Mouse (Mus musculus) adrenal gland, postnatal 4 days (tissue): ENCODE measurements around the gene Parvb. TPM values are rescaled to one million over a fixed set of nuclear protein-coding genes. Genes with fewer than 3 reads are reported as not detected.

Experiments used
- DNase-seq, 2 experiments: peaks; one replicate each; pipeline ENCODE4 v3.0.0; 2021 to 2022; ENCODE audit warnings: low spot score in 2 of 2, mixed read lengths in 2 of 2
- total RNA-seq, 2 experiments: library from RNA; stranded (reverse); gene quantifications; 2 replicates each; pipeline ENCODE4 v1.2.3; 2021

Parvb gene
- total RNA-seq, 2 experiments from 2014 or later = 44.6 to 45.9 TPM

DNA sequence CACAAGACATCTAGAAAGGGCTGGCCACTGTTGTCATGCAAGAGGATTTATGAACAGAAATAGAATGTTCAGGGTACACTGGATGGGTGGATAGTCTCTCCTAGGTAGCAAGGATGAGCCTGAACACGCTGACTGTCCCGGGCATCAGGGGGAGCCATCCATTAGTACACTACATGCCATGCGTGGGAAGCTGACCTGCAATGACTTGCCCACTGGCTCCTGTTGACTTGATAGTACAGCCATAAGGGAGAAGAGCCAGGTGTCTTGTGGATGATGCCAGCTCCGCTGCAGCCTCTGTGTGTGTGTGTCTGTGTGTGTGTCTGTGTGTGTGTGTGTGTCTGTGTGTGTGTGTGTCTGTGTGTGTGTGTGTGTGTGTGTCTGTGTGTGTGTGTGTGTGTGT lies 87.5 kb downstream of the Parvb start:
- DNase-seq = no peak

DNA sequence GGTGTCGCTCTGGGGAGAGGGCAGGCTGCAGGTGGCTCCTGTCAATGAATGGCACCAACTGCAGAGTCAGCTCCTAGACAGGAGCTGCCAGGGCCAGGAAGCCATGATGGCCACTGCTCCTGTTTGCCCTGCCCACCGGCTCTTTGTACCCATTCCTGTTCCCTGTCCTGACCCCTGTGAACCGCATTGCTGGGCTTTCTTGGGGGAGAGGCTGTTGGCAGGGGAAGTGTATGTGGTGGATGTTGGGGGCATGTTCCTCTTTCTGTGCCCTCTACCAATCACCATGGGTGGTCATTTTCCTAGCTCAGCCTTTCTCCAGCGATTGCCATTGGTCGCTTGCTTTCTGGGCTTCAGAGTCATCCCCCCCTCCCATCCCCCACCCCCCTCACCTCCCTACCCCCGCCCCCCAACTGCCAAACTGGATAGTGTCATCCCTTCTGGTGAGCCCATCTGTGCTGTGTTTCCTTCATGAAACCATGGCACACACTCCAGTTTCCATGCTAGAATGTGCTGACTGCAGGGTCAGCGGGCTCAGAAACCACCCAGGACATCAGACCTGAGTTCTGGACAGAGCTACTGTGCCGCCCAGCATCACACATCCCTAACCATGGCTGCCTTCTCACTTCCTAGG lies 89.8 kb downstream of the Parvb start:
- DNase-seq = no peak

DNA sequence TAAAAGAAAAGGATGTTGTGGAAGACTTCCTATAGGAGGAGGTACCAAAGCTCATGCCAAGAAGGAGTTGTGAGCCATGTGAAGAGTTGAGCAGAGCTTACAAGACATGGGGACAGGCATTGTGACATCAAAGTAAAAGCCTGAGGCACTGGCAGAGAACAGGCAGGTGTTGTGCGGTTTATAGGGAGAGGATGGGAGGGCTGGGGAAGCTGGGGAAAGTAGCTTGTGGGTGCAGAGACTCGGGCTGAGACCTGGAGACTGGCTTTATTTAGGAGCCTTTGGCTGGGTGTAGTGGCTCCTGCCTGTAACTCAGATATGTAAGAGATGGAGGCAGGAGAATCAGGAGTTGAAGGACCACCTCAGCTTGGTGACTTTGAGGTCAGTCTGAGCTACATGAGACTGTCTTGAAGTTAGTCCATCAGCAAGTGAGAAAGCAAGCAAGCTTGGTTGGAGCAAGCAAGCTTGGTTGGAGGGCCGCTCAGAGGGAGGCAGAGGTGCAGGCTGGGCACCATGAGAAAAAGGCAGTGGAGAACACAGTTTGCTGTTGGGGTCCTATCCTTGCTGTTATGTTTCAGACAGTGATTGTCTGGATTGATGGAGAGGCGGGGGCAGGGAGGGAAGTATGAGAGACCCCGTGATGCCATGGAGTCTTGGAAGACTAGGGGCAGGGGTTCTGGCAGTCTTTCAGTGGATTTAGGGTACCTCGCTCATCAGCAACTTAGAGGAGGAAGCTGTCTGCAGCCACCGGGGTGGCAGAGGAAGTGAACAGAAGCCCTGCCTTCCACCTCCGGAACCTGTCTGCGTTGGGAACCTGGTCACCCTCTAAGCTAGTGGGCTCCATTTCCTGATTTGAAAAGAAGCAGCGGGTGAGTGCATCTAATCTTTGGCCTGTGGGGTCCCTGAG lies 92.4 kb downstream of the Parvb start, which contains the start of gene Parvg:
Parvg (plus strand) TSS at position 61 of the 904 bp plus-strand sequence.
- no peak for DNase-seq

DNA sequence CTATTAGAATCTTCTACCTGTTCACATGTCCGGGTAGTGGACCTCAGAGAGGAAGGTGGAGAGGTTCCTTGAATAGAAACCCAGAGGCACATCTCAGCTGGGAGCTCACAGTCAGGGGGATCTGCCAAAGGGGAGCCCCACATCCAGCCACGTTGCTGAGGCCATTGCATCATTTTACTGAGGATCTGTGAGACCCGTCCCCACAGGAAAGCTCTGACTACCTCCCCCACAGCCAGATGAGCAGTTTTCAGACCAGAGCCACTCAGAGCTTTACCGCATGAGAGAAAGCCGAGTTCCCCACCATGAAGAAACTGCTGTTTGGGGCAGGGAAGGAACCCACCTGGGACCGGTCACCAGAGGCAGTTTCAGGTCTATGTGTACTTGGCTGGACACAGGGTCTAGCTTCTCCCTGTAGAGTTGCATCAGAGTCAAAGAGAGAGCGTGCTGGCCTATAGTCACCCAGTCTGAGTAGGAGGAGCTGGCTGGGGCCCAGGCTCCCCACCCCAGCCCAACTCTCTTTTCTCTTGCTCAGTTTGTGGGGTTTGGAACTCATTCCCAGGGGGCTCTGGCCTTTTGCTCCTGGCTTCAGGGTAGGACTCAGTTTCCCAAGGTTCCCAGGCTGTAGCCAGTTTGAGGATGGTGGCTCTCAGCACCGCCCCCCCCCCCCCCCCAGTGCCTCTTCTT lies 93.2 kb downstream of the Parvb start:
- no peak for DNase-seq

DNA sequence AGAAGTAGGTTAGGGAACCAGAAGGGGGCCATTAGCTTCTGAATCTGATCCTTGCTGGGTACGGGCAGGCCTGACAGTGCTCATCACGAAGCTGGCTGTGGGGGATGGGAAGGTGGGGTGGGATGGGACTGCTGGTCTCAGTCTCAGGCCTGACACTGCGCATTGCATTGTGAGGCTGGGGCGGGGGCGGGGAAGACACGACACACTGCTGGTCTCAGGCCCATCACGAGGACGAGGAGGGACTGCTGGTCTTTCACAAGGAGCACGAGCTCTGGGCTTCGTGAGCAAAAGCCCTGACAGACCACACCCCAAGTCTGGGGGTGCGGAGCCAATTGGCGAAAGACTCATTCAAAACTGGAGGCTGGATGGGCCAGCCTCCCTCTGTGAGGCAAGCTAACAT lies 93.9 kb downstream of the Parvb start:
- no peak for DNase-seq

DNA sequence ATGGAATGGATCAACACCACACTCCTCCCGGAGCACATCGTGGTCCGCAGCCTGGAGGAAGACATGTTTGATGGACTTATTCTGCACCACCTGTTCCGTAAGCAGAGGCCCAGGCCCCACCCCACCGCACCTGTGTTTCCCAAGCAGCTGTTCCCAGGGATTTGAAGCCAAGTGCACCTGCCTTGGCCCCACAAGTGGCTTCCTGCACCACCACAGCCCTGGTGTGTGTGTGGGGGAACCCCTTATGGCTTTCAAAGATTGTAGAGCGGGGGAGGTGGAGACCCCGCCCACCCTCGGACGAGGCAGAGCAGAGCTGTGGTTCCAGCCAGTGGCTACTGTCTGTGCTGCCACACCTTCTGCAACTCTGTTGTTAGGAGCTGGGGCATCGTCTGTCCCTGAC lies 97.0 kb downstream of the Parvb start:
- no peak for DNase-seq

DNA sequence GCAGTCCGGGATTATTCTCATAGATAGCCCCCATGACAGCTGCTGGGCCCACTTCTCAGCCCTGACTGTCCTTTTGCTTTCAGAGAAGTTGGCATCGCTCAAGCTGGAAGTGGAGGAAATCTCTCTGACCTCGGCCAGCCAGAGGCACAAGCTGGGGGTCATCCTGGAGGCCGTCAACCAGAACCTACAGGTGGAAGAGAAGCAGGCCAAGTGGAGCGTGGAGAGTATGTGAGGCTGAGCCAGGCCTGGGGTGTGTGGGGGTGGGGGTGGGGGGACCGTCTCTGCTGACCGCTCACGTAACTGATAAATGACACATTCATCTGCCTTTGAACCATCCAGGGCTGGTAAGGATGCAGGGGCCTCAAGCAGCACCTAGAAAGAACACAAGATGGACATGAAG lies 98.1 kb downstream of the Parvb start:
- no peak for DNase-seq

DNA sequence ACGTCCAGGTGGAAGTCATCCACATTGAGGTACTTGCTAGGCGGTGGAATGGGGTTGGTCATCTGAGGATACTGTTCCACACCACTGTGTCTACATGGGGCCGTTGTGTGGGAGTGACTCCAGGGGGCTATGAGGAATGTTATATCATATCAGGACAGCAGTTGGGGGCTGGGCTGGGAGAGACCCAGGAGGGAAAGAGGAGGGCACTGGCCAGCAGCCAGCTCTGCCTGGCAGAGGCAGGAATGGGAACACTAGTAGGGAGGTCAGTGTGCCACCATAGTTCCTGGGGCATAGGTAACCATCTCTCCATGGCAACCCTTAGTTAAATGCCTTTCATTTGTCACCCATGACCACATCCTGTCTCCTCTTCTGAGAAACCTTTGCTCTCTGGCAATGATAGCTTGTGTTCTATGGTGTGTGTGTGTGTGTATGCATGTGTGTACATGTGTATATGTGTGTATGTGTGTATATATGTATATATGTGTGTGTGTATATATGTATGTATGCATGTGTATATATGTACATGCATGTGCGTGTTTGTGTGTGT lies 99.3 kb downstream of the Parvb start:
- DNase-seq = no peak

DNA sequence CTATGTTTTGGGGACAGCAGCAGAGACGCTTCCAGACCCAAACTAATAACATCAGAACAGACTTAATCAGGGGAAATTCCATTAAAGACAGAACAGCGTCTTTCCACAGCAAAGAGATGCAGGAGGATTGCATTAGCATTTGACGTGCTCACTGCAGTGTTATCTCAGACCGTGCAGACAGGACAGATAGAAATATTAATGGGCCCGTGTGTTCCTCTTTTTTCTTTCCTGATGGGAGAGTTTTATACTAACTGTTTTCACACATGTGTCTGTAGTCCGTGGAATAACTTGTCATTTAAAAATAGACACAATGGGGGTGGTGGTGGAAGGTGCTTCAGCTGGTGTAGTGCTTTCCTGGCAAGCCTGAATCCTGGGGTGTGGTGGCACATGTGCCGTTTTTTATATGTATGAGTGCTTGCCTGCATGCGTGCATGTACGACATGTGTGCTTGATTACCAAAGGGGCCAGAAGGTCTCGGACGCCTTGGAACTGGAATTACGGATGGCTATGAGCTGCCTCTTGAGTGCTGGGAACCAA lies 104.5 kb downstream of the Parvb start:
- no peak for DNase-seq

DNA sequence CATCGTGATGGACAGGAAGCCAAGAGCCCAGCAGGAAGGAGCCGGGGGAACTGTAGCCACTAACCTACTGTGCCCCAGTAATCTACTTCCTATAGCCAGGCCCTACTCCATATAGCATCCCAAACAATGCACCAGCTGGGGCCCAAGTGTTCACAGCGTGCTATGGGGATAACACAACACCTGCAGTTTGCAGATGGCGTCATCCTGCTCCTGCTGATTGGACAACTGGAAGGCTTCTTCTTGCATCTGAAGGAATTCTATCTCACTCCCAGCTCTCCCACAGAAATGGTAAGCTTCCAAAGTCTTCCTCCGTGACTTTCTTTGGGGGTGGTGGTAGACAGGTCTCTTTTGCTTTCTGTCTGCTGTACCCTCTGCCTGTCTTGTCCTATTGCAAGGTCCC lies 105.8 kb downstream of the Parvb start:
- no peak for DNase-seq

DNA sequence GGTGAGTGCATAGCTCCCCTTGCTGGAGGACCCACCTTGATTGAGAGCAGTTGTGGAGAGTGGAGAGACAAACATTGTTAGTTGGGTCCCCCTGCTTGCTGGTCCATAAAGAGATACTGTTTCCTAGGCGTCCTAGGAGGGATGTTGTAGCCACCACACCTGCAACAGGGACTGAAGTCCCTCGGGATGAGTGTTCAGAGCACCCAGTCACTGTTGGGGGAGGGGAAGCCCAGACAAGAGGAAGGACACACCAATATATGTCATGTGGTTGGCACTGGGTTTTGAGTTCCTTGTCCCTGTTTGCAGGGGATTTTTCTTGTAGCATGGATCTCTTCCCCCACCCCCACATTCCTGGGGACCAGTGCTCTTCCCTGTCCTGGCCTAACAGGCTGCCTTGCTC lies 109.1 kb downstream of the Parvb start:
- no peak for DNase-seq

DNA sequence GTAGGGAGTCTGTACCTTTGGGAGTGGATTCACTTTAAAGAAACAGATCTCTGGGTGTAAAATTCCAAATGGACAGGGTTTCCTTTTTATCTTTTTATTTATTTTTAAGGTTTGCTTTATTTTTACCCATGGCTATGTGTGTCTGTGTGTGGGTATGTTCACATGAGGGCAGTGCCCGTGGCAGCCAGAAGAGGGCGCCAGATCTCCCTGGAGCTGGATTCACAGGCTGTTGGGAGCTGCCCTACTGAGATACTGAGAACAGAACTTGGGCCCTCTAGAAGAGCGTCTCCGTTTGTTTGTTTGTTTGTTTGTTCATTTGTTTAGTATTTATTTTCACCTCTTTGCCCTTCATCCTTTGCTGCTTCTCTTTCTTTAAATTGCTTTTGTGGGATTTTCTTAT lies 116.9 kb downstream of the Parvb start:
- no peak for DNase-seq

DNA sequence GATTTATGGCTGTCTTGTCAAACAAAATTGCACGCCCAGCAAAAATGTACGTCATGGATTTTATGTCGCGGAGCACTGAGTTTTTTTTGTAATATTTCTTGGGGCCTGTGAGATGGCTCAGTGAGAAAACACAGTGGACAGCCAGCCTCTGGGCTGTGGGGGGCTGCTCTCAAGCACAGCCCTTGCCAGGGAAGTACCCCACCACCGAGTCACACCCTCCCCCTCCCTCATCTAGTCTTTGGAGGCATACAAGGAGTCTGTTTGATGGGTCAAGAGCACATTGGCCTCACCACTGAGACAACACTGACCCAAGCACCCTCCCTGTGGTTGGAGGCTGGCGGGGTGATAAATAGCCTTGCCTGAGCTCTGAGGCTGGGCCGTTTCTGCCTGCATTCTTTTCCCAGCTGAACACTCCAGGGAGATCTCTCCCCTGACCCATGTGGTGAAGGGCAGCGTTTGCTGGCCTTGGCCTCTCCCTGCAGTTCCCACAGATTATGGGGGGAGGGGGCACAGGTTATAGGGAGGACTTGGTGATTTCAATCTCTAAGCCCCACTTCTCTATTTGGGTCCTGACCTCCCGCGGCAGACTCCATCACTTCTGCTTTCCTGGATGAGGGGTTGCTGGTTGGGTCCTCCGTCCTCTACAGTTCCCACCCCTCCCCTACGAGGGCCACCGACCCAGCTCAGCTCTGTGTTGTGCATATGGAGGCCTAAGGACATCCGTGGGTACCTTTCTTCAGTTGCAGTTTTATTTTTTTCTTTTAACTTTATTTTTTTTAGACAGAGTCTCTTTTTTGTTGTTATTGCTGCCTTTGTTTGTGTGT lies 118.3 kb downstream of the Parvb start:
- no peak for DNase-seq

DNA sequence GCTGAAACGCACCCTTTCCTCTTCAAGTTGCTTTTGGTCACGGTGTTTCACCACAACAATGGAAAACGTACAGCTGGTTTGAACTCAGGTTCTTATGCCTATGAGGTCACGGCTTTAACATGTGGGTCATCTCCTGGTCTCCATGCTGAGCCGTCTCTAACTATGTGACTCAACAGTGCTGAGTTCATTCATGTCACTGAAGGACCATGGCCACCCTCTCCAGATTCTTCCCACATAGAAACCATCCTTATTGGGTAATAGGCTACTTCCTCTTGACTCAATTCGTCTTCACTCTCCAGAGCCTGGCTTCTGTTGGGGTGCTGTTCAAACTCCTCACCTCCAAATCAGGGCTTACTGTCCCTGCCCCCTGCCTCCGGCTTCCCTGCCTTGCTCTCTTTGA lies 119.5 kb downstream of the Parvb start:
- no peak for DNase-seq

DNA sequence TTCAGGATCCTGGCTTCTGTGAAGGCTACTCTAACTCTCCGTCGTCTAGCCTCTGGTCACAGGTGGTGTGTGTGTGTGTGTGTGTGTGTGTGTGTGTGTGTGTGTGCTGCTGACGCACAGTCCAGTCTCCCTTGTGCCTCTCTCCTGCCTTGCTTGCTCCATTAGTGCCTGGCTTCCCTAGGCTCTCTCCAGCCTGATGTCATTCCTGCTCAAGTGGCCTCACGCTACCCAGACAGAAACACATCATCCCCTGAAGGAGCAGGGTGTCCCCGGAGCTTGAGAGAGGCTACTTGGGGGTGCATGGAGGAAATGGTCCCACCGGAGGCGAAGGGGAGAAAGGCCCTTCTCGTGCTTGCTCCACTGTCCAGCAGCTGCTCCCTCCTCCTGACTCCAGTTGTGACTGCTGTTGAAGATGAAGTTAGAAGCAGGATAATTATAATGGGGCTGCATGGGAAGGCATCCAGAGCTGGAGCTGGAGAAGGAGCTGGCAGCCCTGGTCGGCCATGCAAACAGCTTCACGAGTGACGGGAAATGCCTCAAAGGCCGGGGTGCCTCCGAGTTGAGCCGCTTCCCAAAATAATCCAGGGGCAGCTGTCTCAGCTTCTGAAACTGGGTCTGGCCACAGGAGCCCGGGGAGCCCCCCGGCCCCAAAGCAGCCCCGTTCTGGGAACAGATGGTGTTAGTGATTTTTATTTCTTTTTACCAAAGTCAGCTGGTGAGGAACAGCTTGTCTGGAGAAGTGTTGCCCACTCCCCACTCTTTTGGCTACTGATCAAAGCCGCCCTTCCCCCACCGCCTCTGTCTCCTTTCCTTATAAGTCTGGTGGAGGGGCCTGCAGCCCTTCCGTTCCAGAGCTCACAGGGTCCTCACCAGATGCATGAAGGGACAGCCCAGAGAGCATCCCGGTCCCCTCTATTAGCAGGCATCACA lies 120.3 kb downstream of the Parvb start:
- DNase-seq = no peak

DNA sequence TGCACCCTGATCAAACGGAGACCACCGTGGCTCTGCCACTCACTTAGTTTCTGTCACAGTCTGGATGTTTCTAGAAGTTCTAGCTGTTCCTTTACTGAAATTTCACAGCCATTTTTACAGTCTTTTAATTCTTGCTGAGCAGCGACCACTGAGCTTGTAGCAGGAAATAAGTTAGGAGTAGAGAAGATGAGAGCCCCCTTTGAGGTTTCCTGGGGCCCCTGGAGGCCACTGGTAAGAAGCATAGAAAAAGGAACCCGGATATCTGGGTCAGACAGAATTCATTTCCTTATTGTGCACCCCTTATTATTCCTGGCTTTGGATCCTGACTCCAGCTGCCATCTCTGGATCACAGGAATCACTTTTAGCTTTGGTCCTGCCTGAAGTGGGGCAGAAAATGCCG lies 123.2 kb downstream of the Parvb start:
- no peak for DNase-seq

DNA sequence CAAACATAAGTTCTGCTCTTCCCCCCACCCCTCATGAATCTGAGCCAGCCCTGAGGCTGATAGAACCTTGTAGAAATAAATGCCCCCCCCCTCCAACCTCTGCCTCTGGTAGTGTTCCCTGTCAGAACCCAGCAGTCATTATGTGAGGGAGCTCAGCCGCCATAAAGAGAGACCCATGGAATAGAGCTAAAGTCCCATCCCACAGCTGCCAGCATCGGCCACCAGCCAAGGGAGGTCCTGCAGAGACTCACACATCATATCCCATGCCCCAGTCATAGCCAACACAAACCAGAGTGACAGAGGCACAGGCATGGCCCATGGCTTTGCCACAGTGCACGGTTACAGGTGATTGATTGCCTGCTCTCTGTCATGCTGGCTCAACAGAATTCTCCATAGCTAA lies 132.9 kb downstream of the Parvb start:
- no peak for DNase-seq
